Mouse (Mus musculus) right cerebral cortex, postnatal 36 days (tissue): ENCODE data around the gene Lyrm7.

Source experiments
- DNase-seq, 2 experiments: peaks; one replicate each; pipeline ENCODE4 v3.0.0; 2022; ENCODE audit warnings: low spot score in 2 of 2, mixed read lengths in 1 of 2

Gene Lyrm7

DNA sequence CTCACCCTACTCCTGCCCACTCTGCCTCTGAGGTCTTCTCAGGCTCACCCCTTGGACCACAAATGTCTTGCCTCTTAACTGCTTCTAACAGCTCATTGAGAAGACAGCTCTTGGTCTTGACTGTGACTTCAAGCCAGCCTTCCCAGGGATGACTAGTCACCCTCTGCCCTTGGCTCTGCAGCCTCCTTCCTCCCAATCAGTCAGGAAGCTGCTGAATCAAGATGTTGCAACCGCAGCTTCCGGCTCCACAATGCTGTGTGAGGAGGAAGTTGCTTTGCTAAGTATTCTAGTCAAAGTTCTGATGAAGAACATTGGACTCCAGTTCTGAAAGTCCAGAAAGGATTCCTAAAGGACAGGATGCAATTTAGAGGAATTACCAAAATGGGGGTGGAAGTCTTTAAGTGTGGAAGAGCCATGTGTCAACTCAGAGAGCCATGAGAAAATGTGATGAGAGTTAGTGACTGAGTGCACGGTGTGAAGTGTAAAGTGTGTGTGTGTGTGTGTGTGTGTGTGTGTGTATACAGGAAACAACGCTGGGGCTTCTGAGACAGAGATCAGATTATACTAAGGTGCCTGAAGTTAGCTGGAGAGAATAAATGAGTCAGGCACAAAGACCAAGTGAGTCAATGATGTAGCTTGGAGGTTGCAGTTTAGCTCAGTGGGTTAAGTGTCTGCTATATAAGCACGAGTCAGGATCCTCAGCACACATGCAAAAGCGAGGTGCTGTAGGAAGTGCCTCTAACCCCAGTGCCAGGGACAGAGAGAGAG, 58.7 kb downstream of the Lyrm7 start:
- DNase-seq, result no peak

DNA sequence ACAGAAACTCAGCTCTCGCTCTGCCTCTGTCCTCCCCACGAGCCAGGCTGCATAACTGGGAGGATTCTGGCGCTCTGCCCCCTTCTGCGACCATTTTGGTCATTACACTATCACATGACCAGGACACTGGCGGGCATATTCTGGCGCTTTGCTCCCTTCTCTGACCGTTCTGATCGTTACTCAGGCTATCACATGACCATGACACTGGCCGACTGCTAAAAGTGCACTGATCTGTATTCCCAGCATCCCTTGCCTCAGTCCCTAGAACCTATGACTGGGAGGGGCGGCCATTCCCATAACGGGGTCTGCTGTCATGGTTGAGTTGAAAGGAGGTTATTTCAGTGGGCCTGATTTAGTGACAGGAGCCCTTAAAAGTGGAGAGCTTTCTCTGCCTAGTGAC, 64.2 kb downstream of the Lyrm7 start:
- no peak for DNase-seq

DNA sequence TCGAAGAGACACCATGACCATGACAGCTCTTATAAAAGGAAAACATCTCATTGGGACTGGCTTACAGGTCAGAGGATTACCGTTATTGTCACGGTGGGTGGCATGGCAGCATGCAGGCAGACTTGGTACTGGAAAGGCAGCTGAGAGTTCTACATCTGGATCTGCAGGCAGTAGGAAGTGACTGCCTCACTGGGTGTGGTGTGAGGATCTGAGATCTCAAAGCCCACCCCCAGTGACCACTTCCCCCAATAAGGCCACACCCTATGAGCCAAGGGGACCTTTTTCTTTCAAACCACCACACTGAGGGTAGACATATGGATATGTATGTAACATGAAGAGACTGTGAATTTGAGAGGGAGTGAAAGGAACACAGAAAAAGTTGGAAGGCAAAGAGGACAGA, 66.0 kb downstream of the Lyrm7 start:
- DNase-seq, result no peak

DNA sequence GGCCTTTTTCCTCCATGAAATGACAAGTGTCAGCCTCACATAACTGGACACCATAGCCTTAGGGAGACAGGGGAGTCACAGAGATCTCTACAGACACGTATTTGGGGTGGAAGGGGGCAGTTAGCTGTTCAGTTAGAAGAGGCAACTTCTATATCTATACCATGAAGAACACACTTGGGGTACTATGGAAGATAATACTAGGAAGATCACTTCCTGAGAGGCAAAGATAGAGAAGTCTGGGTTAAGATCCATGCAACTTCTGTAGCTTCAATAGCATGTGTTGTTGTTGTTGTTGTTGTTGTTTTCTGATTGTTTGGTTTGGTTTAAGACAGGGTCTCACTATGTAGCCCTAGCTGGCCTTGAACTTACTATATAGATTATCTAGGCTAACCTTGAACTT, 67.5 kb downstream of the Lyrm7 start:
- DNase-seq, result no peak

DNA sequence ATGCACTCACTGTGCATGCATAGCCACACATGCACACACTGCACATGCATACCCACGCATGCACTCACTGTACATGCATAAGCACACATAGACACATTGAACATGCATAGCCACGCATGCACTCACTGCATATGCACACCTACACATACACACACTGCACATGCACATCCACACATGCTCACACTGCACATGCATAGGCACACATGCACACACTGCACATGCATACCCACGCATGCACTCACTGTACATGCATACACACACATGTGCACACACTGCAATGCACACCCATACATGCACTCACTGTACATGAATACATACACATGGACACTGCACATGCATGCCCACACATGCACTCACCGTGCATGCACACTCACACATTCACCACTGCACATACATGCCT, 69.3 kb downstream of the Lyrm7 start:
- no peak for DNase-seq

DNA sequence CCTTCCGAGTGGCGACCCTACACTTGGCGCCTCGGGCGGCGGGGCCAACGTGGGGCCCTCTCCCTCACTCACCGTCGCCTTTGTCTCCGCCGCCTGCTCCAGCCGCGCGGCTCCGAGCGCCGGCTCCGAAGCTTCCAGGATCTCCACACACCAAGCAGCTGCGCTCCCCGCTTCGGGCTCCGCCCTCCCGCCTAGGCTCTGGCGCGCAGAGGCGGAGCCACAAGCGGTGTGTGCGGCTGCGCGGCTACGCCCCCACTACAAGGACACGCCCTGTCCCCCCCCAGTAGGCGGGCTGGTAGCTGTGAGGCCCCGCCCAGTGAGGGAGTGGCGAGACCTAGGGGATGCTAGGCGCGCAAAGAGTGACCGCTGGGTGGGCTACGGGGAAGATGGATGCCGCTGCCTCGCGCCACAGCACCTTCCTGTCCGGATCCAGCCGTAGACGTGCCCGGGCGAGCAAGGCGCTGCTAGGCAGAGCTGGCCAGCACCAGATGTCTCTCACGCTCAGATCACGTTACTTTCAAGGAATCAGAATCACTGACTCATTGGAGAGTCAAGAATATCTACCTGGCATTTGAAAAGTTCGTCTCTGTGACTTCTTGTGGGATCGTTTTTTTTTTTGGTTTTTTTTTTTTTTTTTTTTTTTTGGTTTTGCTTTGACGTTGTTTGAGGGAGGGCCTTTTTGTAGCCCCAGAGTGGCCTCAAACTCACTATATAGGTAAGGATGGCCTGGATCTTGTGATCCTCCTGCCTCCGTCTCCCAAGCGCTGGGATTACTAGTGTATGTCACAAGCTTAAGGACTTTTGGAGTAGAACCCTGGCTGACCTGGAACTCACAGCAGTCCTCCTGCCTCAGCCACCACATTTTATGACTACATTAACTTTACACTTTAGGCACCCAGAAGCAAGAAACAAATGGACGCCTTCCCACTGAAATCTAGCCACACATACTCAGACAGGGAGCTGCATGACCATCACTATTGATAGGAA, 72.9 kb downstream of the Lyrm7 start, which contains the start of gene Cdc42se2:
Gene Cdc42se2 (minus strand): TSS at position 188 of the 987 bp plus-strand sequence.
- peak; percentile 95 to 96 for DNase-seq

DNA sequence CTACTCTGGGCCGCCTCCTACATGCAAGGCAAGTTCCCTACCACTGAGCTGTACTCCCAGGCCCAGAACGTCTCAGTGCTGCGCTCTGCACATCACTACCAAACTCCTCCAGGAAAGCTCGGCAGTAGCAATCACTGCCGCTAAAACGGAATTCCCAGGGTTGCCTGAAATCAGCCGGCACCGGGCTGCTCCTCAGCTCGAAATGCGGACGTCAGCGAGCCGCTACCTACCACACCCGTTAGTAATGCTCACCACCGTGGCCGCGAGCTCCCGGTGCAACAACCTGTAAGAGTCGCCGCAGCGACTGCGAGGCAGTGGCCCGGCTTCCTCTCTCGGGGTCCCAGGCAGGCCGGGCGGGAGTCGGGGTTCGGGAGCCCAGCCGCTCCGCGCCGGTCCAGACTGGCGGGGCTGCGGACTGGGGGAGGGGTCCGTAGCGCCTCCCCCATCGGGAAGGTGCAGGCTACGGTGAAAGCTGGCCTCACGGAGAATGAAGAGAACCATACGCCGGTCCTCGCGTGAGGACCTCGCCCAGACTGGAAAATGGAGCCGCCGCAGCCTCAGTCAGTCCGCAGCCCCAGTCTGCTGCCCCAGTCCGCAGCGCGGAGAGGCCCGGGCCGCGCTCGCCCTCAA, 73.7 kb downstream of the Lyrm7 start:
- DNase-seq, result peak; percentile 26 to 32

DNA sequence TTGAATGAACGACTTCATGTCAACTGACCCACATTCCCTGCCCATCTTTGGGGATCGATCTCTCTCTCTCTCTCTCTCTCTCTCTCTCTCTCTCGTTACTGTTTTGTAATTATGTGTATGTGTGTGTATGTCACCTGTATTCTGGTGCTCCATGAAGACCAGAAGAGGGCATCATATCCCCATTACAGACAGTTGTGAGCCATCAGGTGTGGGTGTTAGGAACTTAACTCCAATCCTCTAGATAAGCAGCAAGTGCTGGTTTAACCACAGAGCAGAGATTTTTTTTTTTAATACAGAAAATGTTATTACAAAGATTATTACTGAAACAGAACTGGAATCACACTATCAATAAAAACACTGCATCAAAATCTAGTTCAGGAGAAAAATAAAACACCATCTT, 75.2 kb downstream of the Lyrm7 start:
- no peak for DNase-seq

DNA sequence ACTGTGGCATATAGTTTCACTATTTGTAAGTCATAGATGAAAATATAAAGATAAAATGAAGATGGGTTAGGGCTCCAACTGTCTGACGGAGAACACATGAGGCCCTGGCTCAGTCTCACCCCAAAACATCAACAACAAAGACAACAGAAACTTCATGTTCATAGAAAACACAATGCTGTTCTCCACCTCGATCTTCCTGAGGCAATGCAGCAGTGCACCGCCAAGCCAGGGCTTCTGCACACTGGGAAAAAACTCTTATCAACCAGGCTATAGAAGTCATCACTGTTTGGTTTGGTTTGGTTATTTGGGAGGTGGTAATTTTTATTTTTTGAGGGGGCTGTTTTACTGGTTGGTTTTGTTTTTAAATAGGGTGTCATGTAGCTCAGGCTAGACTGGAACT, 76.3 kb downstream of the Lyrm7 start:
- DNase-seq, result no peak

DNA sequence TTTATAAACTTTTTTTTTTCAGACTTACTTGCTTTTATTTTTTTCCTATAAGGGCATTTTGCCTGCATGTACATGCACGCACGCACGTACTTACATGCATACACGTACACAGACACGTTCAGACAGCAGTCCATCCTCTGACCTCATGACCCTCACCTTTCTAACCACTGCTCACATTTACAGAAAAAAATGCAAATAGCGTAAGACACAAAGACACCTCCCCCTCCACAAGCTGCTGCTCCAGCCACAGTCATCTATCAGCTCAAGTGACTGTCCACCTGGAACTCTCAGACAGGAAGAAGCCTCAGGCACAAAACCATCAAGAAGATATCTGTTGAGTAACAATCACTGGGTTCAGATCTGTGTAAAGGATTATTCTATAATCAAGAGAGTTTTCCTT, 78.5 kb downstream of the Lyrm7 start:
- DNase-seq, result no peak

DNA sequence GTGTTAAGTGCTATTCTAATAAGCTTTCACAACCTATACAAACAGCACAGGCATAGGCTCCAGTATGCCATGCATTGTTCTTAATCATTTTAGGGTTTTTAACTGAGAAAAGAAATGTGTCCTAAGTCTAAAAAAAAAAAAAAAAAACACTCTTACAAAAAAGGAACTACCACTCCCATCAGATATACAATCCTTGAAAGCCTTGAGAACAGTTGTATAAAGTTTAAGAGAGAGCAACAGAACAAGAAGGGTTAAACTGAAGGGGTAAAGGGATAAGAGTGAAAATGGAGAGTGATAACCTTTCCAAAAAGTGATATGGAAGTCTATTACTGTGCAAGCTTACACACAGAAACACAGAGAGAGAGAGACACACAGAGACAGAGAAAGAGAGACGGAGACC, 80.8 kb downstream of the Lyrm7 start:
- DNase-seq, result no peak

DNA sequence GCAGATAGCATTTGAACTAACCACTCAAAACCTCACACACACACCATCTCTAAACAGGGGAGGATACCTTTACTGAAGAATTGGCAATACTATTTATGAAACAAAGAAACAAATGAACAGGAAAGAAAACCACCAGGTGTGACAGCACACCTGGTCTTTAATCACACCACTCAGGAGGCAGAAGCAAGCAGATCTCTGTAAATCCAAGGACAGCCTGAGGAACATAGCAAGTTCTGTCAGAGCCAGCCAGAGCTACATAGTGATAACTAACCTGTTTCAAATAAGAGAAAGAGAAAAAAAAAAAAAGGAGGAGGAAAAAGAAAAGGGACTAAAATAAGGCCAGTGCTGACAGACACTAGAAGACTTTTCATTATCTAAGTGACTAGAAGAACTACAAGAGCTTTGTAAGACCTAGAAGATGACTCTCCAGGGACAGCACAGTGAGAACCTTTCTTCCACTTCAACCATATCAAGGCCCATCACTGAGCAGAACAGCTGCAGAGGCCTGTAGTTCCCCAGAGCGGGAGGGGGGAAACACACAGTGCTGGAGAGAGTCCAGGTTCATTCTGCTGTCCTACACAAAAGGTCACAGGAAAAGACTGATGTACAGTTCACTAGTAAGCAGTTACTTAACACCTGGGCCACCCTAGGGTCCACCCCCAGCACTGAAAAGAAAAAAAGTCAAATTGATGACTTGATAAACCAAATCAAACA, 82.4 kb downstream of the Lyrm7 start:
- no peak for DNase-seq

DNA sequence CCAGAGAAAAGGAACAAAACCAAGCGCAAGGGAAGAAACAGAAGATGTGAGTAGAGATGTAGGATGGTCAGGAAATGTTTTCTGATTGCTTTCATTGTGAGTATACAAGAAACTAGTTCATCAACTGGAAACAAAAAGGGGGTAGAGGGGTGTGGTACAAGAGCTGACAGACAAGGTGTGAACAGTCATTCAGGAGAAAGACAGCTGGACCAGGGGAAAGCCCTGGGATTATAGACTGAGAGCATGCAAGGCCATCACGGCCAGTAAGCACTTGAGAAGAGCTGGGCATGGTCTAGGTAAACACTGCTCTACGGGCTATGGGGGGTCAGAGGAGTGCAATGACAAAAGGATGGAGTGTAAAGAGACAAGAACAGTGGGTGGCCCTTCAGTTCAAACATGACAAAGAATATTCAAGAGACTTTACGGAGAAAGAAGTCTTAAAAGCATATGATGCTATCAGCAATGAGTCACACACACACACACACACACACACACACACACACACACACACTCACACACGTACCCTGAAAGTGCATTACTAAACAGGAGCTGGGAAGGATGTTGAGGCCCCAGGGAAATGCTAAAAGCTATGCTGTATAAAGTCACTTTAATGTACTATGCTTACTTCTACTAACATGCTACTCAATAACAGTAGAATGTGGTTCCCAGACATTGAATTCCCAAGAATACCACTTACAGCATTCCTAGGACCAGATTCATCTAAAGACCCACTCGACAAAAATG, 83.2 kb downstream of the Lyrm7 start:
- no peak for DNase-seq
